Mouse (Mus musculus) heart, embryonic 16.5 days (tissue): ENCODE measurements around the gene Tbxa2r. TPM values are rescaled to one million over a fixed set of nuclear protein-coding genes. Genes with fewer than 3 reads are reported as not detected.

Source experiments
- ATAC-seq: fragments of 200-750 bp; cut with Nextera tagmentation; replicated peaks from 2 replicates; pipeline ENCODE4 v1.8.0; 2017; ENCODE audit warnings: moderate number of reproducible peaks; ENCODE audit not compliant: insufficient read depth, low FRiP score; ENCODE audit errors: extremely low read depth
- H3K27ac ChIP-seq: fragments of 300-500 bp; sonication (generic); 2 replicates; pipeline ENCODE4 v1.5.1; 2014; ENCODE audit warnings: mild to moderate bottlenecking, low read length, control low read depth, moderate library complexity
- H3K27me3 ChIP-seq: fragments of 300-500 bp; sonication (generic); 2 replicates; pipeline ENCODE4 v1.6.1; 2014; ENCODE audit warnings: low read length, mixed read lengths; ENCODE audit not compliant: control insufficient read depth, insufficient read depth
- H3K36me3 ChIP-seq: fragments of 300-500 bp; sonication (generic); 2 replicates; pipeline ENCODE4 v1.6.1; 2014; ENCODE audit not compliant: control insufficient read depth, insufficient read depth
- H3K4me1 ChIP-seq: fragments of 300-500 bp; sonication (generic); 2 replicates; pipeline ENCODE4 v1.6.1; 2014; ENCODE audit warnings: low read length, mixed read lengths; ENCODE audit not compliant: control insufficient read depth, insufficient read depth
- H3K4me2 ChIP-seq: fragments of 300-500 bp; sonication (generic); 2 replicates; pipeline ENCODE4 v1.6.1; 2014; ENCODE audit warnings: low read depth, mild to moderate bottlenecking, control low read depth, low read length
- H3K4me3 ChIP-seq: fragments of 300-500 bp; sonication (generic); 2 replicates; pipeline ENCODE4 v1.5.1; 2014; ENCODE audit warnings: mild to moderate bottlenecking, control low read depth, low read length
- H3K9ac ChIP-seq: fragments of 300-500 bp; sonication (generic); 2 replicates; pipeline ENCODE4 v1.6.1; 2014; ENCODE audit warnings: low read length, control low read depth
- H3K9me3 ChIP-seq: fragments of 300-500 bp; sonication (generic); replicated peaks from 2 replicates; pipeline ENCODE4 v1.6.1; 2016; ENCODE audit warnings: low read length; ENCODE audit not compliant: control insufficient read depth
- WGBS: fragments of 180-500 bp; shearing (Covaris S2); extraction: QIAGEN DNeasy Blood & Tissue Kit; methylation state at CpG from one replicate; pipeline ENCODE4 v1.1.7; 2014; 5-methylcytosine and 5-hydroxymethylcytosine counted together
- polyA plus RNA-seq: library from polyadenylated mRNA; unstranded; fragments of >200 nt; fragmentation: Nextera tagmentation; extraction: Ambion mirVana; gene quantifications from 2 replicates; pipeline ENCODE4 v1.2.1, GENCODE M21; 2015

Gene Tbxa2r
- polyA plus RNA-seq, 1 experiment from 2014 or later = 15.2 TPM

DNA sequence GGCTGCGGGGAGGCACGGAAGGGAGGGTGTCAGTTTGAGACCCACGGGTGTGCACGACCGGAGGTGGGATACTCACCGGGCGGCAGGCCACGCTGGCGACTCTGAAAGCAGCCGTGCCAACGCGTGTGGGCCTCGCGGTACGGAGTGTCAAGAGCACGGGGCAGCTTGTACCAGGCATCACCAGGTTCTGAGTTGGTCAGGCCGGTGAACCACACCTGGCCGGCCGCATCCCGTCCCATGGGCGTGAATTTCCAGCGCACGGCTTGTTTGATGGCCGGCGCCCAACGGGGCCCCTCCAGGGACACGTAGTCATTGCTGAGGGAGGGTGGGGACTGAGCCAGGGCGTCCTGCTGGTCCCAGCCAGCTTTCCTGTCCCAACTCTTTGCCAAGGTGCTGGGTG lies 36.1 kb downstream of the Tbxa2r start:
- ATAC-seq = no peak
- Histone ChIP-seq H3K4me3 (peak overlapping the region; percentile 46), H3K27me3 (no peaks in the 10 kb centered on the region), H3K4me2 (peak overlapping the region; percentile 68), H3K4me1 (peaks cover 37% of the 10 kb centered on the region), H3K36me3 (peaks cover 40% of the 10 kb centered on the region), H3K9ac (peak overlapping the region; percentile 70), H3K9me3 (no peaks in the 10 kb centered on the region), H3K27ac (0 out of 2 replicates have a peak overlapping the region, but pooled peaks have one; percentile 4)
- WGBS = 17% methylated on average over 28 of the region's 28 CpGs

DNA sequence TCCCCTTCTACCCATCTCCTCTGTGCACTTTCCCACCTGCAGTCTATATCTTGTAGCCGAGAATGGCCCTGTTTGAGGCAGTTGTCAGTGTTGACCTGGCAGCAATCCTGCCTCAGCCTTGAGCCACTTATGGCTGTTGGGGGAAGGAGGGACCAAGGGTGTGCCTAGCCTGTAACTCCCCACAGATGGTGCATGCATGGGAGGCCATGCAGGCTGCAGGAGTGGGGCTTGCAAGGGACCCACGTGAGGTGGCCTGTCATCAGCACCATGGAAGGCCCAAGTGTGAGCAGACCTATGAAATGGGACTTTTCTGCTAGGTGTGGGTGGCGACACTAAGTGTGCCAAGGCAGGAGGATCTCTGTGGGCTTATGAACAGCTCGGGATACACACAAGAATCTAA lies 36.5 kb downstream of the Tbxa2r start:
- Histone ChIP-seq H3K27me3 (no peaks in the 10 kb centered on the region), H3K36me3 (peaks cover 41% of the 10 kb centered on the region), H3K27ac (no peak overlapping the region), H3K9ac (peak overlapping the region; percentile 70; the same call in 1 of the 2 replicates), H3K4me2 (peak overlapping the region; percentile 68; the same call in 1 of the 2 replicates), H3K4me3 (no peak overlapping the region), H3K9me3 (no peaks in the 10 kb centered on the region), H3K4me1 (peaks cover 37% of the 10 kb centered on the region)
- 38% methylated on average over 4 of the region's 4 CpGs for WGBS
- 0 out of 2 replicates have a peak, but pooled peaks have one; percentile 8 for ATAC-seq

DNA sequence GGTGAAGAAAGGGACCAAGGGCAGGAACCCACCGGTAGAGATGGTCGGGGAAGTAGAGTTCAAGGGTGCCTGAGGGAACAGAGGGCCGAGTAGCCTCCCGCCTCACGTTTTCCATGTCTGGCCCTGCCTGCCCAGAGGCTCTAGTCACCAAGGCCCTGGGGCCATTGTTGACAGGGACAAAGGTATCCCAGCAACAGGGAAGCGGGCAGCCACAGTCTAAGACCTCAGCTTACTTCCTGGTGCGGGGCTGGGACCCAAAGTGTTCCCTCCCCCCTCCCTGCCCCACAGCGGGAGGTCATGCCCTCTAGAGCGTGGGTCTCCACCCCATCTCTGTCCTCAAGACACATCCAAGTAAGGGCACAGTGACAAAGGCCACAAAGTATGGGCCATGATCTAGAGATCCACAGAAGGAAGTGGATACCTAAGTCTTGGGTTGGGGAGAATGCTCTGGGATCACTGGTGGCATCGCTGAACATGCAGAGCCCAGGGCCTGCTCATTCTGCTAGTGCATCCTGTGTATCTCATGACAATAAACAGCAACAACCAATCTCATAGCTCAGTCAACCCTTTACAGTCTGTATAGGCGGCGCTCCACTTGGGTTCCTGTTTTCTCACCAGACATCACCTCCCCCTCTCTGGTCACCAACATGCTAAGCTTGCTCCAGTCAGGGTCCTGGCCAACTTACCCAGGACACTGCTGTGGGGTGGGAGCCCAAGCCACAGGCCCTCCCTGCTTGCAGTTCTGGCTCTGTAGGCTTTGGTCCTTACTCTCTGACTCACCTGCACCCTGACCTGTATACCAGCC lies 37.3 kb downstream of the Tbxa2r start, which contains the start of gene 4930404N11Rik:
Gene 4930404N11Rik (minus strand): TSS at position 145 of the 805 bp plus-strand sequence.
- H3K9me3 ChIP-seq = no peaks in the 10 kb centered on the region
- H3K4me3 ChIP-seq = peak within 1 kb of the TSS; percentile 46
- H3K27me3 ChIP-seq = no peaks in the 10 kb centered on the region
- peaks cover 46% of the 10 kb centered on the region for H3K36me3 ChIP-seq
- peaks cover 37% of the 10 kb centered on the region for H3K4me1 ChIP-seq
- peak within 1 kb of the TSS; percentile 68 for H3K4me2 ChIP-seq
- peak within 1 kb of the TSS; percentile 70 for H3K9ac ChIP-seq
- no peak within 1 kb of the TSS for H3K27ac ChIP-seq
- ATAC-seq = no peak
- 33% methylated on average over 12 of the region's 12 CpGs for WGBS

DNA sequence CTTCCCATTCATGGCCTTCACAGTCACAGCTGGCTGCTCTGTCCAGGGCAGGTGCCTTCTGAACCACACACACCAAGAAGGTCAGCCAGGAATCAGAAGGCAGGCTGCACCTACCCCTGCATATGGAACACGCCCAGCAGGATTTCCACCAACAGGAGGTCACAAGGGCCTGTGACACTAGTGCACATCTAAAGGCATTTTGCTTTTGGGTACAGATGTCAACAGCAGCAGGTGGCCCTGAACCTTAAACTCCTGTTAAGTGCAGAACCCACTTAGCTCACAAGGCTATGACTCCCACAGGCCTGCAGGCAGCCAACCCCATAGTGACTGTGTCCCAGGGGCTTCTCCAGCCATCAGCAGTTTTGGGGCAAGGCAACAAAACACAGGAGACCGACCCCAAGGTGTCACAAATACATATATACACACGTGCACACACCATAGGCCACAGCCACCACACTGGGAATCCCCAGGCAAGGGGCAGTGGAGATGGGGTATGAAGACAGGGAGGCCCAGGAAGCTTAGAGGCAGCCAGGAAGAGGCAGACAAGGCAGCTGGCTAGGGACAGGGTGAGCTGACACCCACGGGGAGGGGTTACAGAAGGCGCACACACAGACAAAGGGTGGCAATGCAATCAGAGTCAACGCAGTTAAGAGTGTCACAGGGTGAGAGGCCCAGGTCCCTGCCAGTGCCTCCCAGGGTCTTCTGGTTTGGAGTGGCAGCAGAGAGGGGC lies 38.1 kb downstream of the Tbxa2r start:
- Histone ChIP-seq H3K27ac (no peak overlapping the region), H3K9me3 (no peaks in the 10 kb centered on the region), H3K36me3 (peaks cover 45% of the 10 kb centered on the region), H3K4me2 (no peak overlapping the region), H3K27me3 (no peaks in the 10 kb centered on the region), H3K4me1 (peaks cover 37% of the 10 kb centered on the region), H3K4me3 (no peak overlapping the region), H3K9ac (no peak overlapping the region)
- ATAC-seq = no peak
- 59% methylated on average over 6 of the region's 6 CpGs for WGBS

DNA sequence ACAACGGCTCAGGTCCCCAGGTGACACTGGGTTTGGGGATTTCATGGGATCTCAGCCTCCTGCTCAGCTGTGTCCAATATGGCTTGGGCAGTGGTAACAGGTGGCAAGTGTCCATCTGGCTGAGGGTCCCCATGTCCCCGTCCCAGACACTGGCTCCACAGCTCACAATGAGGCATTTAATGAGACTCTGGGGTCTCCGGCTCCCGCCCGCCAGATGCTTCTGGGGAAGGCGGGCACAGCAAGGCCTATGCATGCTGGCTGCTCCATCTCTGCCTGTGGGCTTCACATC lies 38.6 kb downstream of the Tbxa2r start:
- Histone ChIP-seq H3K27ac (no peak overlapping the region), H3K4me3 (no peak overlapping the region), H3K27me3 (no peaks in the 10 kb centered on the region), H3K4me1 (peaks cover 34% of the 10 kb centered on the region), H3K4me2 (no peak overlapping the region), H3K36me3 (peaks cover 43% of the 10 kb centered on the region), H3K9ac (no peak overlapping the region), H3K9me3 (no peaks in the 10 kb centered on the region)
- no peak for ATAC-seq
- WGBS = 88% methylated on average over 6 of the region's 6 CpGs

DNA sequence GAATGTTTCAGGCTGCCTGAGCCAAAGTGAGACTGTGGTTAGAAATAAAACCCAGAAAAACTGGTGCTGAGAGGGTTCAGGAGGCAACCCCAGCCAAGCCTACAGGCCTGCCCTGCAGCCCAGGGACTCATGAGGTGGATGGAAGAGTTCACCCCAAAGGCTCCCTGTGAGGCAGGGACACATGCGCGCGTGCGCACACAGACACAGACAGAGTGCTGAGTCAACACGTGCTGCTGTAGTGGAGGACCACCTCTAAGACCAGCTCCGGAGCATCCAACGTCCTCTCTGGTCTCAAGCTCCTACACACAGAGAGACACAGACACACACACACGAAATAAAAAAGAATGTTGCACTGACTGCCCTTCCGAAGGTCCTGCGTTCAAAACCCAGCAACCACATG lies 46.8 kb downstream of the Tbxa2r start:
- no peak overlapping the region for H3K4me3 ChIP-seq
- peaks cover 13% of the 10 kb centered on the region for H3K36me3 ChIP-seq
- H3K9me3 ChIP-seq = no peaks in the 10 kb centered on the region
- ATAC-seq = no peak
- H3K4me2 ChIP-seq = no peak overlapping the region
- H3K27ac ChIP-seq = no peak overlapping the region
- H3K9ac ChIP-seq = no peak overlapping the region
- H3K4me1 ChIP-seq = peaks cover 18% of the 10 kb centered on the region
- 91% methylated on average over 10 of the region's 10 CpGs for WGBS
- no peaks in the 10 kb centered on the region for H3K27me3 ChIP-seq

DNA sequence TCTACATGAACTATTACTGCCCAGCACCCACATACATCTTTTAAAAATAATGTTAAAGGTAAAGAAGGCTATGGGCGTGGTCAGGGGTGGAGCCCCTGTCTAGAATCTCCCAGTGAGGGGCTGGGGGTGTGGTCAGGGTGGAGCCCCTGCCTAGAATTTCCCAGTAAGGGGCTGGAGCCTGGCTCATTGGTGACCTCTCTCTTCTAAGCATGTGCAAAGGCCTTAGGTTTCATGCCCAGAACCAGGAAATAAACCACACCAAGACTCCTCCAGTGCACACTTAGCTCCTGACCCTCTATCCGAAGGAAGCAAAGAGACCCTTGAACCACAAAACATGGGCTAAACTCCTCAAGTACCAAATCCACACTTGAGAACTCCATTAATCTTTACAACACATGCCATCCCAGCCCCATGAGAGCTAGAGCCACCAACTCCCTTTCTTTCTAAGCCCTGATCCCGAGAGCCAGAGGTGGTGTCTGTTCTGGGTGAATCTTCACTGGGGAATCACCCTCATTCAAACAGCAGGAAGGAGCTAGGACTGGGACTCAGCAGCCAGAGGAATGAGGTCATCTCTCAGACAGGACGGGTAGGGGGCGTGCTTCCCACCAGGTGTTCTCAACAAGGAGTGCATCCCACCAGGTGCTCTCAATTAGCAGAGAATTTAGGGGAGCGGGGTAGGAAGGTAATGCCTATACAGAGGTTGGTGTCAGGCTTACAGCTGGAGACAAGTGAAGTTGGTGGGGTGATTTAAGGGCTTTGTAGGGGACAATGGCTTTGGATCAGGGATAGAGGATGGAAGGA lies 48.2 kb downstream of the Tbxa2r start:
- Histone ChIP-seq H3K9me3 (no peaks in the 10 kb centered on the region), H3K27ac (peak overlapping the region; percentile 36), H3K4me1 (peaks cover 18% of the 10 kb centered on the region), H3K4me3 (peak overlapping the region; percentile 86), H3K36me3 (peaks cover 7% of the 10 kb centered on the region), H3K27me3 (no peaks in the 10 kb centered on the region), H3K9ac (peak overlapping the region; percentile 95), H3K4me2 (peak overlapping the region; percentile 82)
- no peak for ATAC-seq
- 35% methylated on average over 6 of the region's 6 CpGs for WGBS

DNA sequence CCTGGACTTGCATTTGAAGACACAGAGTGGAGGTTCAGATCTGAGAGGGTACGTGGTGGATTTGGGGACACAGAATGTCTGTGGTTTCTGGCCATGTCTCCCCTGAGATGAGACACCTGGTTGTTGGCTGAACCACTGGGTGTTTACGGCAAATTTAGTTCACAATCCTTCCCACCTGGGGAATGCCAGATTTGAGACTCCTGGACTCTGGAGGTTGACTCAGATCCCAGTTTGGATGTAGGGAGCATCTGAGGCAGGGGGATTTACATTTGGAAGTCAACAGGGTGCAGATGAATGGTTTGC lies 48.8 kb downstream of the Tbxa2r start:
- Histone ChIP-seq H3K4me1 (peaks cover 23% of the 10 kb centered on the region), H3K9ac (peak overlapping the region; percentile 95), H3K4me3 (peak overlapping the region; percentile 86), H3K4me2 (peak overlapping the region; percentile 82), H3K36me3 (peaks cover 7% of the 10 kb centered on the region), H3K27me3 (no peaks in the 10 kb centered on the region), H3K27ac (peak overlapping the region; percentile 17), H3K9me3 (no peaks in the 10 kb centered on the region)
- no peak for ATAC-seq
- WGBS = 45% methylated on average over 2 of the region's 2 CpGs
